Mouse (Mus musculus): ENCODE measurements around the gene Ttc41. TPM values are rescaled to one million over a fixed set of nuclear protein-coding genes. Genes with fewer than 3 reads are reported as not detected.
A peak's percentile ranks its signal among the peaks of the same experiment; 100 is the strongest.

The Ttc41 gene
- total RNA-seq, 4 experiments from 2014 or later: 1.6 to 2.7 (median 2.1) TPM

- DNase-seq (ENCODE audit: low spot score): peak; percentile 46
These were observed 50.3 kb downstream of the Ttc41 start for GRCm38 (mm10) chr10:86755816-86756502.

DNA sequence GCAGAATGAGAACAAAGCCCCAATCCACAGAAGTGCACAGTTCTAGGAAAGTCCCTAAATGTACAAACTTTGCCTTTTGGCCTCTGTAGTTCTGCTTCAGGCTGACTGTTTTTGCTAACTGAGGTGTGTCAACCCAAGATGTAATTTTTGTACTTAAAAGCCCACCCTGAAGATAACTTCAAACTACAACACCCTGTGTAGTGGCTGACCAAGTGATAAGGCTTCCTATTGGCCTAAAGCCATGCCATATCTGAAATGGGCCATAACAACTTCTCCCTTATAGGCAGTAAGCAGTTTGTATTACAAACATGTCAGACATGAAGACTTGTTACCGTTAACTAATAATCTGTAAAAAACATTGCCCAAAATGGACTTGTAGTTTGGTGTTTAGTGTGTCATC, 52.1 kb downstream of the Ttc41 start:
- DNase-seq (ENCODE audit: low spot score): no peak

- no peak for DNase-seq (ENCODE audit: low spot score)
These were observed 52.6 kb downstream of the Ttc41 start for GRCm38 (mm10) chr10:86758211-86758610.

DNA sequence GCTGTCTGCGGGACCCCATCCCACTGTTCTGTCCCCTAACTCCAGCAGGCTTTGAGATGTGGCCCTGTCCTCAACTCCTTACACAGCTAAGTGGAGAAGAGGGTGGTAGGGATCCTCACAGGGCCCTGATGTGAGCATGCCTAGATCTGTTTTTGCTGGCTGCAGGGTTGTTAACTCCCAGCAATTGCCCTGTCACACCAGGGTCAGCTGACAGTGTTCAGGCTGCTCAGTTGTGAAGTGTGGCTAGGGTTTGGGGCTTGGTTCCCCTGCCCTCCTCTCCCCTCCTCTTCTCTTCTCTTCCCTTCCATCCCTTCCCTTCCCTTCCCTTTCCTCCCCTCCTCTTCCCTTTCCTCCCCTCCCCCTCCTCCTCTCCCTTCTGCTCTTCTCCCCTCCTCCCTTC, 55.6 kb downstream of the Ttc41 start:
- DNase-seq (ENCODE audit: low spot score): no peak

- DNase-seq (ENCODE audit: low spot score): no peak
These were observed 56.2 kb downstream of the Ttc41 start for GRCm38 (mm10) chr10:86761722-86762383.

DNA sequence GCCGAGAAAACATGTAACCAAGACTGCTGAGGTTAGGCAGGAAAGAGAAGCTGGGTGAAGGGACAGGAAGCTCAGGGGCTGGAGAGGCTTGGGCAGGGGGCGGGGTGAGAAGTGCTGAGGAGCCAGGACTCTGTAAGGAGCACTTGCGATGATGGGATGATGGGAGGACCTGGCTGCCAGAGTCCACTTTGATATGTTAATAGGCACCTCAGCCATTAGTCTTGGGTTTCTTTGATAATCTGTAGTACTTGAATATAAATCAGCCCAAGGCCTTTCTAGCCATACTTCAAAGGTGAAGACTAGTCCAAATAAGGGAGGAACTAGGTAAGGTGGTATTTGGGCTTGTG, 56.7 kb downstream of the Ttc41 start:
- no peak for DNase-seq (ENCODE audit: low spot score)

GRCm38 (mm10) chr10:86763672-86764071, 58.1 kb downstream of the Ttc41 start, which contains the start of gene Gm49358:
TSS of gene Gm49358 (plus strand) at chr10:86763972.
- no peak for DNase-seq (ENCODE audit: low spot score)

DNA sequence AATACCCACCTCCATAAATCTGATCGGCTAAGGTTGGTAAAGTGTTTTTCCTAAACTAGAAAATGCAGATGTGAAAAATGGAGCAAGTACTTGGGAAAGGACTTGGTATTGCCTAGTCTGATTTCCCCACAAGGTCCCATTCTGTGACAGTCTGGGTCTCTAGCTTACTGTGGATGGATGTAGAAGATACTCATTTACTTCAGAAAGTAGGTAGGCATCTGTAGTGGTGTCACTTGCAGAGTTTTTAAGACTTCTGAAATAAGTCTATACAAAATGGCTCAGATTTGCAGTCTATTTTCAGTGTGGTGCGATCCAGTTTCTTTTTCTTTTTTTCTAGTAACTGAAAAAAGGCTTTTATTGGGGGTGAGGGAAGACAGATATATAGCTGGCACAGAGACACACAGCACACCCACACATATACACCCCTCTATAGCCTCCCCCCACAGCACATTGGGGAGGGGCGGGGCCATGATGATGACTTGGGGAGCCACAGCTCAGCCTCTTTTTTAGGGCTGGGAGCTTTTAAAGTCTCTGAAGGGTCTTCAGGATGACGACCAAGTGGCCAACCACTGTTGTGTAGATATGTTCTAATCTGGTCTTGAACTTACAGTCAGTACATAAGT, 59.8 kb downstream of the Ttc41 start:
- DNase-seq (ENCODE audit: low spot score): no peak

- no peak for DNase-seq (ENCODE audit: low spot score)
These were observed 63.6 kb downstream of the Ttc41 start for GRCm38 (mm10) chr10:86769216-86769615.

DNA sequence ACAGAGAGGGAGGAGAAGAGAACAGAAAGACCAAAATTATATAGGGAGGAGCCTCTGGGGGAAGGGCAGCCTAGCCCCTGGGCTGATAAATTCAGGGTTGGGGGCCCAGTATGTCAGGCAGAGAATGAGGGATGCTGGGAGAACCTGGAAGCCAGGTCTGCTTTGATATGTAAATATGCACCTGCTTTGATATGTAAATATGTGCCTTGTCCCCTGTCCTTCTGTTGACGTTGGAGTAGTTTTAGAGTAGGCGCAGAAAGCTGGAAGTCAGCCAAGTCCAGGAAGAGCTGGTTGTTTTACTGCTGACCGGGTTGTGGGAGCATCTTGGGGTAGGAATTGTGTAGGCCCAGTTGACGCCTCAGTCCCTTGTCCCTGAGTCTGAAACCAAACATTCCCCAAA, 64.2 kb downstream of the Ttc41 start:
- DNase-seq (ENCODE audit: low spot score): no peak

- DNase-seq (ENCODE audit: low spot score): no peak
These were observed 66.1 kb downstream of the Ttc41 start for GRCm38 (mm10) chr10:86771701-86772100.

DNA sequence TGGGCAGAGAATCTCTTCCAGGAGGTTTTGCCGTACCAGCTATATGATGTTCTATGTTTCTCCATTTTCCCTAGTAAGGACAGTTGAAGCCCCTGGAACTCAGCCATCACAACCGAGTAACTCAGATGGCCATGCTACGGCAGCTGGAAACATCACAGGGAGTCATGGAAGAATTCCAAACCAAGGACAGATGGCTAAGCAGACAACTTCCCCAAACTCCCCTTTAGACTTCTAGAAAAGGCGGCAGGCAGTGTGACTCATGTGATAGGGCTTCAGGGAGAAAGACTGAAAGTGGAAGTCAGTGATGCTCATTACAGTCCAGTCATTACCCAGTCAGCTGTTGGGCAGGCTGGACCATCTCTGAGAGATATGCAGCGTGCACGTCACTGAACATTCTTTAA, 66.6 kb downstream of the Ttc41 start:
- peak; percentile 45 for DNase-seq (ENCODE audit: low spot score)

- DNase-seq (ENCODE audit: low spot score): no peak
These were observed 67.7 kb downstream of the Ttc41 start for GRCm38 (mm10) chr10:86773360-86773759.

GRCm38 (mm10) chr10:86776281-86776680, 70.7 kb downstream of the Ttc41 start:
- no peak for DNase-seq (ENCODE audit: low spot score)

- no peak for DNase-seq (ENCODE audit: low spot score)
These were observed 72.2 kb downstream of the Ttc41 start for GRCm38 (mm10) chr10:86777614-86778319.

DNA sequence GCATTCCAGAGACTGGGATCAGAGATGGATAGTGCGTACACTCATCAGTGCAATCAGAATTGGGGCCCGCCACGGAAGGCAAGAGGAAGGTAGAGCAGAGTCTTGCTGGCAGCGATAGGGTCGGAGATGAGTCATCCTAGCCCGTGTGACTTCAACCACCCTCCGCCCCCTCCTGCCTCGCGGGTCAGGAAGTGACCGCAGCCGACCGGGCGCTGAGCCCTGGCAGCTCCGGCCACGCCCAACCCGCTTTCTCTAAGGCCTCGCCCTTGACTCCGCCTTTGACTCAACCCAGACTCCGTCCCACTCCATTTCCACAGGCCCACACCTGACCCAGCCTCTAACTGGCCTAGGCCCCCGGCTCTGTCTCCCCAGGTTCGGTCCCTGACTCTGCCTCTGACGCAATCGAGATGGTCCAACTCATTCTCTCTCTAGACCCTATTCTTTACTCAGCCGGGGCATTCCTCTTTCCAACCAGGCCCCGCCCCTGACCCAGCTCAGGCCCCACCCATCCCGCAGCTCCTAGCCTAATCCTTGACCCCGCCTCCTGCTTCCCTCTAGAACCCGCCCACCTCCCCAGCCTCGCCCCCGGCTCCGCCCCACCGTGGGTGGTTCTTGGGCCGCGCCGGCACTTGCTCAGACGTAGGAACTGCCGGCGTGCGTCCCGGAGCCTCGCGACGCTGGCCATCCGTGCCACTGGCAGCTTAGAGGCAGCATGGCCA, 72.9 kb downstream of the Ttc41 start, which contains the start of gene Nt5dc3:
Gene Nt5dc3, plus strand, starts transcription at position 608 of the 719 bp plus-strand sequence.
- peak; percentile 98 for DNase-seq (ENCODE audit: low spot score)

DNA sequence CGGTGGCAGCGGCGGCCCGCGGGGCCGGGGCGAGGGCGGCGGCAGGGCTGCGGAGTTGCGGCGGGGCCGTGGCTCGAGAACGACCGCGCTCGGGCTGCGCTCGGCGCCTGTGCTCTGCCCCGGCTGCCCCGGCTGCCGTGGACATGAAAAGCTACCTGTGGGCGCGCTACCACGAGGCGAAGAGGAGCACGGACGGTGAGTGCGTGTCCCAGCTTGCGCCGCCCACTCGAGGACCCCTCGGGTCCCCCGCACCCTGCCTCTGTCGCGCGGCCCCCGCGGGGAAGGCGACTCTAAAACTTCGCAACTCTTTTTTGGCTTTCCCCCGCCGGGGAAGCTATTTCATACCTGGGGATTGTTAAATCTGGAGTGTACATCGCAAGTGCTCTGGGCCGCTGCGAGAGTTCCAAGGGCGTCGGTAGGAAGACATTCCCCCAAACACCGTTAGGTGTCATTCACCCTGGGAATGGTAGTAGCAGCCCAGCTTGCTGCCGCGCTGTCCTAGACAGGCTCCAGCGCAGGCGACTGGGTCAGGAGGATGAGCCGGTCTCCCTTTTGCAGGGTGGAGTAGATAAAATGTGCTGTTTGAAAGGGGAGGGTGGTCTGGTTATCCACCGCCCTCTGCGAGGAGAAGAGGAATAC, 73.6 kb downstream of the Ttc41 start:
- no peak for DNase-seq (ENCODE audit: low spot score)

- DNase-seq (ENCODE audit: low spot score): no peak
These were observed 74.3 kb downstream of the Ttc41 start for GRCm38 (mm10) chr10:86779816-86780500.

DNA sequence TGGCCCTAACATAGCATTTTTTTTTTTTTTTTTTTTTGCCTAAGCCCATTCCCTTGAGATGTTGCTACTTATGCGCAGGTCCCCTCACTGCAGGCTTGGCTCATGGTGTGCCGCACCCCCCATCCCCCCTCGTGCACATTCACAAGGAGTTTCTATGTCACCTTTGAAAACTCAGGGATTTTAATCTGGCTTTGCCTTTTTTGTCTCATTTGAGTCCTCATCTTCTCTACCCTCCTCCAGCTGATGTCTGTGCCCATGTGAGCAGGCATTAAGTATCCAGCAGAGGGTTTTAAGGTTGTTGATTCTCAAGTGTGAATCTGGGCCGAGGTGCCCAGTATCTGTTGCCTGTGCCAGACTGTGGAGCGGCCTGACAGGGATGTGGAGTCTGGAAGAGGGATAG, 76.0 kb downstream of the Ttc41 start:
- DNase-seq (ENCODE audit: low spot score): no peak

GRCm38 (mm10) chr10:86782656-86783055, 77.0 kb downstream of the Ttc41 start:
- DNase-seq (ENCODE audit: low spot score): no peak

DNA sequence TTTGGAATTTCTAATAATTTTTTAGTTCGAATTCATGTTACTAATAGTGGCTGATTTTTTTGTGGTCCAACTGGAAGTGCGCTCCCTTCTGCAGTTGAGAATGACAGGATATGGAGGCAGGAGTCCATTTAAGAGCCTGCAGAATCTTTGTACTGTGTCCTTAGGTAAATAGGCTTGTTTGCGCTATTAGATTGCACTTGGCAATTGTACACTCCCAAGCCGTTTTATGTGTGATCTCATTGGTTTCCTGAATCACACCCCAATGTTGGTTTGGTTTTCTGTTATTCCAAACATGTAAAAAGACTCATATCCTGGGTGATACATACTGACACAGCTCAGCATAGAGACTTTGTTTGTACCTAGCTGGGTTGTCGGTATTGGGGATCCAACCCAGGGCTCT, 78.0 kb downstream of the Ttc41 start:
- DNase-seq (ENCODE audit: low spot score): no peak

All from heart, adult 8-10 months (tissue).